Mouse (Mus musculus): ENCODE measurements at regions not wholly inside any gene's neighbourhood (a gene's known extent, or its start where the extent isn't known, plus 50 kb on each side); places are given as distances from the start of the nearest gene placed in this dataset.

GRCm38 (mm10) chr13:60020175-60020487 is 157.0 kb downstream of the Gas1 start:
- no peak for DNase-seq (ENCODE audit: extremely low read depth)
- in situ Hi-C loops (cut with MboI; ENCODE audit: low pct_ligation_motif_present, low pct_unique_long_range_greater_than_20kb, low sequenced_read_pairs) (no loop called here), dilution Hi-C loops (cut with MboI; ENCODE audit: extremely low pct_ligation_motif_present, extremely low pct_unique_long_range_greater_than_20kb, low sequenced_read_pairs) (no loop called here)
- Histone ChIP-seq H3K9me3 (replicated peaks; ENCODE audit: low read length) (peaks cover 46% of the 10 kb centered on the region), H3K79me2 (replicated peaks; ENCODE audit: control insufficient read depth, extremely low read depth, insufficient read depth, poor library complexity, severe bottlenecking) (no peaks in the 10 kb centered on the region), H3K4me3 (replicated peaks in 1 of 3; ENCODE audit: low read depth in 2 of 3, low read length in 2 of 3, poor library complexity in 1 of 3) (no peak overlapping the region), H3K27me3 (replicated peaks) (no peaks in the 10 kb centered on the region), H3K4me2 (ENCODE audit: insufficient read depth, low read depth, poor library complexity, severe bottlenecking) (no peak overlapping the region), H3K9ac (ENCODE audit: insufficient read depth, low read depth) (no peak overlapping the region), H3K4me1 (ENCODE audit: control insufficient read depth in 1 of 2, insufficient read depth in 2 of 2) (no peaks in the 10 kb centered on the region), H3K27ac (ENCODE audit: insufficient read depth, low read depth) (no peak overlapping the region), H3K36me3 (replicated peaks in 1 of 2; ENCODE audit: control insufficient read depth in 1 of 2, insufficient read depth in 1 of 2, low read length in 1 of 2) (no peaks in the 10 kb centered on the region)
- TF ChIP-seq PAX5 (IDR thresholded peaks at IDR 0.05; ENCODE audit: low read length) (no peak), CTCF (conservative IDR thresholded peaks at IDR 0.05 in 1 of 2, IDR thresholded peaks at IDR 0.05 in 1 of 2; ENCODE audit: low read depth in 2 of 2, low read length in 2 of 2) (no peak), IRF4 (IDR thresholded peaks at IDR 0.05; ENCODE audit: low read depth, low read length) (no peak), NELFE (IDR thresholded peaks at IDR 0.05; ENCODE audit: low read depth, low read length) (no peak), HCFC1 (IDR thresholded peaks at IDR 0.05; ENCODE audit: low read depth, low read length) (no peak), SMC3 (IDR thresholded peaks at IDR 0.05; ENCODE audit: low read depth, low read length) (no peak), BHLHE40 (IDR thresholded peaks at IDR 0.05; ENCODE audit: low read depth, low read length) (no peak)

GRCm38 (mm10) chr13:60019291-60020174 is 157.6 kb downstream of the Gas1 start:
- Histone ChIP-seq H3K9ac (ENCODE audit: insufficient read depth, low read depth) (no peak overlapping the region), H3K4me3 (replicated peaks in 1 of 3; ENCODE audit: low read depth in 2 of 3, low read length in 2 of 3, poor library complexity in 1 of 3) (no peak overlapping the region), H3K27ac (ENCODE audit: insufficient read depth, low read depth) (no peak overlapping the region), H3K4me2 (ENCODE audit: insufficient read depth, low read depth, poor library complexity, severe bottlenecking) (no peak overlapping the region), H3K4me1 (ENCODE audit: control insufficient read depth in 1 of 2, insufficient read depth in 2 of 2) (no peaks in the 10 kb centered on the region), H3K79me2 (replicated peaks; ENCODE audit: control insufficient read depth, extremely low read depth, insufficient read depth, poor library complexity, severe bottlenecking) (no peaks in the 10 kb centered on the region), H3K9me3 (replicated peaks; ENCODE audit: low read length) (peaks cover 52% of the 10 kb centered on the region), H3K36me3 (replicated peaks in 1 of 2; ENCODE audit: control insufficient read depth in 1 of 2, insufficient read depth in 1 of 2, low read length in 1 of 2) (no peaks in the 10 kb centered on the region), H3K27me3 (replicated peaks) (no peaks in the 10 kb centered on the region)
- dilution Hi-C loops (cut with MboI; ENCODE audit: extremely low pct_ligation_motif_present, extremely low pct_unique_long_range_greater_than_20kb, low sequenced_read_pairs) (no loop called here), in situ Hi-C loops (cut with MboI; ENCODE audit: low pct_ligation_motif_present, low pct_unique_long_range_greater_than_20kb, low sequenced_read_pairs) (no loop called here)
- TF ChIP-seq MAX (IDR thresholded peaks at IDR 0.05; ENCODE audit: low read length) (no peak), POLR2AphosphoS2 (IDR thresholded peaks at IDR 0.05; ENCODE audit: low read depth, low read length) (no peak), ELF1 (IDR thresholded peaks at IDR 0.05; ENCODE audit: low read depth, low read length) (no peak)
- no peak for DNase-seq (ENCODE audit: extremely low read depth)

GRCm38 (mm10) chr13:60015854-60016366 is 161.3 kb downstream of the Gas1 start:
- H3K27ac ChIP-seq (ENCODE audit: insufficient read depth, low read depth), result no peak overlapping the region
- H3K9ac ChIP-seq (ENCODE audit: insufficient read depth, low read depth), result no peak overlapping the region
- dilution Hi-C loops (cut with MboI; ENCODE audit: extremely low pct_ligation_motif_present, extremely low pct_unique_long_range_greater_than_20kb, low sequenced_read_pairs) (no loop called here), in situ Hi-C loops (cut with MboI; ENCODE audit: low pct_ligation_motif_present, low pct_unique_long_range_greater_than_20kb, low sequenced_read_pairs) (no loop called here)
- no peaks in the 10 kb centered on the region for H3K4me1 ChIP-seq (ENCODE audit: control insufficient read depth in 1 of 2, insufficient read depth in 2 of 2)
- no peak overlapping the region for H3K4me3 ChIP-seq (replicated peaks in 1 of 3; ENCODE audit: low read depth in 2 of 3, low read length in 2 of 3, poor library complexity in 1 of 3)
- no peaks in the 10 kb centered on the region for H3K79me2 ChIP-seq (replicated peaks; ENCODE audit: control insufficient read depth, extremely low read depth, insufficient read depth, poor library complexity, severe bottlenecking)
- no peak for DNase-seq (ENCODE audit: extremely low read depth)
- no peaks in the 10 kb centered on the region for H3K36me3 ChIP-seq (replicated peaks in 1 of 2; ENCODE audit: control insufficient read depth in 1 of 2, insufficient read depth in 1 of 2, low read length in 1 of 2)
- H3K9me3 ChIP-seq (replicated peaks; ENCODE audit: low read length), result peaks cover 80% of the 10 kb centered on the region
- no peaks in the 10 kb centered on the region for H3K27me3 ChIP-seq (replicated peaks)
- TF ChIP-seq KAT2A (IDR thresholded peaks at IDR 0.05; ENCODE audit: insufficient replicate concordance, low read length) (no peak), MXI1 (IDR thresholded peaks at IDR 0.05; ENCODE audit: low read depth, low read length) (no peak), TBP (conservative IDR thresholded peaks at IDR 0.05; ENCODE audit: low read depth, low read length) (no peak), MAZ (IDR thresholded peaks at IDR 0.05; ENCODE audit: low read depth, low read length) (no peak), MAX (IDR thresholded peaks at IDR 0.05; ENCODE audit: low read length) (no peak), RCOR1 (conservative IDR thresholded peaks at IDR 0.05; ENCODE audit: low read depth, low read length) (no peak), TCF12 (IDR thresholded peaks at IDR 0.05; ENCODE audit: low read depth, low read length) (no peak), ZC3H11A (IDR thresholded peaks at IDR 0.05; ENCODE audit: low read depth, low read length) (no peak), CHD1 (IDR thresholded peaks at IDR 0.05; ENCODE audit: low read depth, low read length) (no peak), SIN3A (IDR thresholded peaks at IDR 0.05; ENCODE audit: low read length) (no peak), JUND (conservative IDR thresholded peaks at IDR 0.05; ENCODE audit: low read depth, low read length) (no peak), NRF1 (IDR thresholded peaks at IDR 0.05; ENCODE audit: low read depth, low read length) (no peak), MAFK (IDR thresholded peaks at IDR 0.05; ENCODE audit: insufficient replicate concordance, low read length) (no peak)
- no peak overlapping the region for H3K4me2 ChIP-seq (ENCODE audit: insufficient read depth, low read depth, poor library complexity, severe bottlenecking)

All from CH12.LX (cell line).